21 mouse cellular contexts compared by ENCODE assay signal in genomic region chr17:70676522-70676921, GRCm38 (mm10).
DNase-seq lines count a peak whose midpoint lies in the region; ATAC-seq and TF ChIP-seq lines count a peak whose summit lies in the region.
"Had no signal": no experiment of that assay in that cellular context is flagged by ENCODE, and none has a peak within 500 bp of the region (broad histone marks: within the 10 kb centered on the region; RNA-seq: fewer than 3 reads in every experiment).

No protein-coding gene starts in this region.

- H3K4me1 ChIP-seq in forebrain, embryonic 10.5 days = peaks cover 6% of the 10 kb centered on the region
- no peaks in the 10 kb centered on the region for H3K4me1 ChIP-seq in forebrain, postnatal 0 days (ENCODE audit: insufficient read depth)
- H3K4me1 ChIP-seq in ES-E14 (ENCODE audit: control insufficient read depth in 2 of 2, insufficient read depth in 2 of 2, low read length in 2 of 2, poor library complexity in 1 of 2) = no peaks in the 10 kb centered on the region
- peaks cover 8% of the 10 kb centered on the region; the same call in 1 of the 2 replicates for H3K4me1 ChIP-seq in embryonic facial prominence, embryonic 10.5 days
- no peaks in the 10 kb centered on the region for H3K4me1 ChIP-seq in kidney, embryonic 14.5 days (ENCODE audit: control insufficient read depth, insufficient read depth, low read length)
- H3K4me1 ChIP-seq: heart, embryonic 12.5 days; hindbrain, embryonic 12.5 days had no signal

- TF ChIP-seq CTCF in forebrain, postnatal 0 days (IDR thresholded peaks at IDR 0.05; ENCODE audit: low read depth) = no peak
- no peak for TF ChIP-seq CTCF in layer of hippocampus, adult 2 months (conservative IDR thresholded peaks at IDR 0.05)

- 39% methylated on average over 2 of the region's 2 CpGs for WGBS in forebrain, embryonic 10.5 days
- WGBS in forebrain, postnatal 0 days = 47% methylated on average over 2 of the region's 2 CpGs
- 39% methylated on average over 2 of the region's 2 CpGs for WGBS in embryonic facial prominence, embryonic 10.5 days
- WGBS in kidney, embryonic 14.5 days = 57% methylated on average over 2 of the region's 2 CpGs

- no peaks in the 10 kb centered on the region for H3K9me3 ChIP-seq in forebrain, embryonic 10.5 days
- H3K9me3 ChIP-seq in forebrain, postnatal 0 days (ENCODE audit: low read length) = no peaks in the 10 kb centered on the region
- no peaks in the 10 kb centered on the region for H3K9me3 ChIP-seq in ES-E14 (ENCODE audit: control insufficient read depth, insufficient read depth, low read depth, low read length)
- no peaks in the 10 kb centered on the region for H3K9me3 ChIP-seq in embryonic facial prominence, embryonic 10.5 days
- H3K9me3 ChIP-seq in kidney, embryonic 14.5 days (ENCODE audit: control insufficient read depth, low read length) = no peaks in the 10 kb centered on the region
- H3K9me3 ChIP-seq: heart, embryonic 12.5 days; hindbrain, embryonic 12.5 days had no signal

- no peaks in the 10 kb centered on the region for H3K27me3 ChIP-seq in forebrain, embryonic 10.5 days (ENCODE audit: poor library complexity, severe bottlenecking)
- H3K27me3 ChIP-seq in forebrain, postnatal 0 days (ENCODE audit: insufficient read depth, low read length) = no peaks in the 10 kb centered on the region
- H3K27me3 ChIP-seq in embryonic facial prominence, embryonic 10.5 days (replicated peaks; ENCODE audit: low read depth, poor library complexity, severe bottlenecking) = no peaks in the 10 kb centered on the region
- no peaks in the 10 kb centered on the region for H3K27me3 ChIP-seq in kidney, embryonic 14.5 days (ENCODE audit: control insufficient read depth, insufficient read depth, low read length)
- H3K27me3 ChIP-seq: heart, embryonic 12.5 days; hindbrain, embryonic 12.5 days had no signal

- no peak for DNase-seq in forebrain, embryonic 10.5 days (ENCODE audit: extremely low spot score, low spot score)
- DNase-seq in forebrain, postnatal 0 days = no peak
- no peak for DNase-seq in layer of hippocampus, adult 2 months (ENCODE audit: low spot score in 2 of 2)
- DNase-seq in layer of hippocampus, postnatal 10 days (ENCODE audit: low spot score in 2 of 2) = no peak
- DNase-seq in ES-E14 (ENCODE audit: low read depth, low spot score) = peak; percentile 57
- no peak for DNase-seq in embryonic facial prominence, embryonic 10.5 days (ENCODE audit: low spot score)
- DNase-seq: adrenal gland, adult 2 months; adrenal gland, postnatal 25 days; B cell, adult 2 months; cerebellum, adult 18-20 months; cerebellum, adult 9-11 months; cerebellum, postnatal 36 days; gastrocnemius, postnatal 10 days; heart, adult 2 months had no signal

- ATAC-seq in forebrain, postnatal 0 days = no peak
- no peak for ATAC-seq in kidney, embryonic 14.5 days (ENCODE audit: low FRiP score, low TSS enrichment)
- ATAC-seq: CD4-positive, CD25-positive, alpha-beta regulatory T cell, adult 4 months; forebrain, embryonic 14.5 days; hindbrain, postnatal 0 days; intestine, postnatal 0 days had no signal

- H3K36me3 ChIP-seq in forebrain, embryonic 10.5 days (replicated peaks) = no peaks in the 10 kb centered on the region
- H3K36me3 ChIP-seq in forebrain, postnatal 0 days (ENCODE audit: insufficient read depth) = peaks cover 4% of the 10 kb centered on the region; the same call in 1 of the 2 replicates
- H3K36me3 ChIP-seq in ES-E14 (ENCODE audit: control insufficient read depth, insufficient read depth, low read length, poor library complexity, severe bottlenecking) = no peaks in the 10 kb centered on the region
- H3K36me3 ChIP-seq in embryonic facial prominence, embryonic 10.5 days (replicated peaks) = no peaks in the 10 kb centered on the region
- H3K36me3 ChIP-seq in kidney, embryonic 14.5 days (ENCODE audit: control insufficient read depth, insufficient read depth, low read length) = no peaks in the 10 kb centered on the region
- H3K36me3 ChIP-seq: heart, embryonic 12.5 days; hindbrain, embryonic 12.5 days had no signal

- H3K9ac ChIP-seq in forebrain, postnatal 0 days = no peak overlapping the region
- H3K9ac ChIP-seq in ES-E14 (ENCODE audit: insufficient read depth, low read depth, low read length, poor library complexity, severe bottlenecking) = no peak overlapping the region
- no peak overlapping the region for H3K9ac ChIP-seq in kidney, embryonic 14.5 days (ENCODE audit: low read depth, low read length)
- H3K9ac ChIP-seq: heart, embryonic 12.5 days; hindbrain, embryonic 12.5 days had no signal

- in situ Hi-C loops in ES-E14 (cut with MboI; ENCODE audit: low sequenced_read_pairs in 2 of 2, unreplicated experiment in 2 of 2) = no loop called here

- no peak overlapping the region for H3K4me3 ChIP-seq in forebrain, embryonic 10.5 days
- no peak overlapping the region for H3K4me3 ChIP-seq in forebrain, postnatal 0 days (ENCODE audit: low read depth, low read length)
- H3K4me3 ChIP-seq in layer of hippocampus, adult 2 months = no peak overlapping the region
- H3K4me3 ChIP-seq in ES-E14 (ENCODE audit: insufficient read depth in 1 of 2, low read depth in 1 of 2, low read length in 2 of 2, poor library complexity in 1 of 2, severe bottlenecking in 1 of 2) = no peak overlapping the region
- no peak overlapping the region for H3K4me3 ChIP-seq in embryonic facial prominence, embryonic 10.5 days
- no peak overlapping the region for H3K4me3 ChIP-seq in kidney, embryonic 14.5 days (ENCODE audit: low read length)
- H3K4me3 ChIP-seq: heart, adult 2 months; heart, embryonic 12.5 days; hindbrain, embryonic 12.5 days had no signal

- no peak overlapping the region for H3K4me2 ChIP-seq in forebrain, postnatal 0 days (ENCODE audit: low read depth)
- no peak overlapping the region for H3K4me2 ChIP-seq in kidney, embryonic 14.5 days (replicated peaks; ENCODE audit: low read depth, low read length)
- H3K4me2 ChIP-seq: heart, embryonic 12.5 days; hindbrain, embryonic 12.5 days had no signal

- peak overlapping the region; percentile 65; the same call in 1 of the 2 replicates for H3K27ac ChIP-seq in forebrain, embryonic 10.5 days
- H3K27ac ChIP-seq in forebrain, postnatal 0 days (ENCODE audit: low read depth, low read length) = no peak overlapping the region
- H3K27ac ChIP-seq in layer of hippocampus, adult 2 months = peak overlapping the region; percentile 59; the same call in 1 of the 2 replicates
- H3K27ac ChIP-seq in ES-E14 (ENCODE audit: insufficient read depth, low read depth, low read length, poor library complexity, severe bottlenecking) = no peak overlapping the region
- H3K27ac ChIP-seq in embryonic facial prominence, embryonic 10.5 days (replicated peaks) = peak overlapping the region; percentile 59; the same call in 1 of the 2 replicates
- no peak overlapping the region for H3K27ac ChIP-seq in kidney, embryonic 14.5 days (ENCODE audit: low read depth, low read length)
- H3K27ac ChIP-seq: heart, adult 2 months; hindbrain, embryonic 12.5 days; hindbrain, postnatal 0 days had no signal

TF ChIP-seq in ES-E14, 5 proteins besides CTCF, POLR2A, EP300 and RAD21:
- TF ChIP-seq HCFC1 (IDR thresholded peaks at IDR 0.05; ENCODE audit: borderline replicate concordance, insufficient read depth, low read length) (no peak), ZC3H11A (IDR thresholded peaks at IDR 0.05; ENCODE audit: borderline replicate concordance, low read depth, low read length) (no peak), MAFK (IDR thresholded peaks at IDR 0.05; ENCODE audit: insufficient read depth, low read depth, low read length) (no peak), CHD2 (IDR thresholded peaks at IDR 0.05; ENCODE audit: low read depth, low read length) (no peak), ZNF384 (IDR thresholded peaks at IDR 0.05; ENCODE audit: low read depth, low read length) (no peak)

Comparison
In these comparisons a context has a peak if more than half of its experiments do, and no peak if none do; other contexts are left out.
1. H3K27ac ChIP-seq: peak in forebrain, embryonic 10.5 days (single experiment), layer of hippocampus, adult 2 months (single experiment) and embryonic facial prominence, embryonic 10.5 days (single experiment); none in forebrain, postnatal 0 days (single experiment), ES-E14 (single experiment) and kidney, embryonic 14.5 days (single experiment).